Mouse (Mus musculus) cerebellum, adult 2 months (tissue): Measurements from ENCODE around the gene Myo1a. TPM values are rescaled to one million over a fixed set of nuclear protein-coding genes. Genes with fewer than 3 reads are reported as not detected.

ENCODE experiments used
- DNase-seq, 2 experiments: peaks; one replicate each; pipeline ENCODE4 v3.0.0; 2021
- H3K27ac ChIP-seq: fragments of 200-500 bp; 2 replicates; pipeline ENCODE4 v1.5.1; 2012; ENCODE audit warnings: low read length, control low read depth, inconsistent platforms; ENCODE audit not compliant: insufficient read depth
- H3K27me3 ChIP-seq: fragments of 200-500 bp; 2 replicates; pipeline ENCODE4 v1.6.1; 2012; ENCODE audit warnings: inconsistent platforms, mild to moderate bottlenecking, low read length, moderate library complexity; ENCODE audit not compliant: control insufficient read depth, insufficient read depth
- H3K4me1 ChIP-seq: fragments of 200-500 bp; 2 replicates; pipeline ENCODE4 v1.6.1; 2011; ENCODE audit warnings: low read length; ENCODE audit not compliant: control insufficient read depth, insufficient read depth
- H3K4me3 ChIP-seq: fragments of 200-500 bp; replicated peaks from 2 replicates; pipeline ENCODE3; 2011; ENCODE audit warnings: mild to moderate bottlenecking, low read depth, low read length, control low read depth; ENCODE audit not compliant: insufficient read depth
- CTCF ChIP-seq: fragments of 200-500 bp; IDR thresholded peaks from 2 replicates; pipeline ENCODE4 v1.5.1; 2011; ENCODE audit warnings: low read depth, mild to moderate bottlenecking, control low read depth, low read length, moderate library complexity, borderline replicate concordance; ENCODE audit not compliant: insufficient read depth
- POLR2A ChIP-seq: fragments of 200-500 bp; IDR thresholded peaks from 2 replicates; pipeline ENCODE4 v1.6.1; 2011; ENCODE audit warnings: low read length, control low read depth, borderline replicate concordance; ENCODE audit not compliant: insufficient read depth
- WGBS: fragments of 180-500 bp; shearing (Covaris S2); methylation state at CpG from one replicate; pipeline ENCODE4 v1.1.7; 2018; 5-methylcytosine and 5-hydroxymethylcytosine counted together
- polyA plus RNA-seq: library from polyadenylated mRNA; depleted of rRNA; stranded (reverse); fragments of >200 nt; gene quantifications from 2 replicates; pipeline ENCODE4 v1.2.3, GENCODE M21; 2012

The Myo1a gene
- polyA plus RNA-seq, 1 experiment, result 1.2 TPM

- Histone ChIP-seq H3K4me1 (no peaks in the 10 kb centered on the region; the same call in 1 of the 2 replicates), H3K27me3 (no peaks in the 10 kb centered on the region), H3K4me3 (no peak overlapping the region), H3K27ac (no peak overlapping the region)
- WGBS, result 93% methylated on average over 8 of the region's 8 CpGs
- no peak for DNase-seq
- TF ChIP-seq POLR2A (no peak), CTCF (no peak)
These were observed 42.3 kb downstream of the Myo1a start for GRCm38 (mm10) chr10:127747254-127747653.

- no peak for DNase-seq
- Histone ChIP-seq H3K27ac (no peak overlapping the region), H3K4me1 (no peaks in the 10 kb centered on the region), H3K4me3 (no peak overlapping the region), H3K27me3 (no peaks in the 10 kb centered on the region)
- TF ChIP-seq POLR2A (no peak), CTCF (no peak)
- WGBS, result 34% methylated on average over 8 of the region's 8 CpGs
These were observed 44.1 kb downstream of the Myo1a start for GRCm38 (mm10) chr10:127748847-127749612.

- no peak overlapping the region for H3K27ac ChIP-seq
- peak; percentile 33 to 39 for DNase-seq
These were observed 45.3 kb downstream of the Myo1a start for GRCm38 (mm10) chr10:127750136-127750777.

GRCm38 (mm10) chr10:127751548-127751947 is 46.6 kb downstream of the Myo1a start, which contains the start of gene Gpr182:
Gpr182 (minus strand) TSS chr10:127751732.
- WGBS, result 71% methylated on average over 8 of the region's 8 CpGs
- Histone ChIP-seq H3K27ac (no peak within 1 kb of the TSS), H3K27me3 (no peaks in the 10 kb centered on the region), H3K4me1 (no peaks in the 10 kb centered on the region), H3K4me3 (peak within 1 kb of the TSS; percentile 23)
- TF ChIP-seq POLR2A, result no peak
- TF ChIP-seq CTCF, result no peak
- no peak for DNase-seq

More at GRCm38 (mm10) chr10:127750136-127750777, 45.3 kb downstream of the Myo1a start:
- Histone ChIP-seq H3K27me3 (no peaks in the 10 kb centered on the region), H3K4me1 (no peaks in the 10 kb centered on the region), H3K4me3 (peak overlapping the region; percentile 37)
- WGBS, result 54% methylated on average over 24 of the region's 24 CpGs
- no peak for TF ChIP-seq CTCF
- no peak for TF ChIP-seq POLR2A

GRCm38 (mm10) chr10:127754566-127755166 is 49.7 kb downstream of the Myo1a start:
- TF ChIP-seq POLR2A (no peak), CTCF (no peak)
- H3K4me3 ChIP-seq, result no peak overlapping the region
- WGBS, result 47% methylated on average over 6 of the region's 6 CpGs
- no peak for DNase-seq
- H3K27me3 ChIP-seq, result no peaks in the 10 kb centered on the region
- H3K4me1 ChIP-seq, result no peaks in the 10 kb centered on the region
- H3K27ac ChIP-seq, result no peak overlapping the region

- Histone ChIP-seq H3K4me1 (no peaks in the 10 kb centered on the region), H3K27ac (no peak overlapping the region), H3K27me3 (no peaks in the 10 kb centered on the region), H3K4me3 (no peak overlapping the region)
- TF ChIP-seq POLR2A (no peak), CTCF (no peak)
- DNase-seq, result no peak
- WGBS, result 45% methylated on average over 3 of the region's 3 CpGs
These were observed 50.3 kb downstream of the Myo1a start for GRCm38 (mm10) chr10:127755246-127755645.

- no peak overlapping the region for H3K27ac ChIP-seq
- DNase-seq, result no peak
- H3K27me3 ChIP-seq, result no peaks in the 10 kb centered on the region
- no peak for TF ChIP-seq POLR2A
- no peak for TF ChIP-seq CTCF
- no peak overlapping the region for H3K4me3 ChIP-seq
- WGBS, result 61% methylated on average over 18 of the region's 18 CpGs
- no peaks in the 10 kb centered on the region for H3K4me1 ChIP-seq
These were observed 50.9 kb downstream of the Myo1a start for GRCm38 (mm10) chr10:127755770-127756468.
